Mouse (Mus musculus) monocyte, adult 5-6 weeks (primary cell): ENCODE measurements around the gene Neurog3. TPM values are rescaled to one million over a fixed set of nuclear protein-coding genes. Genes with fewer than 3 reads are reported as not detected.

Experiments
- ATAC-seq: fragments of 153-309, 156-312 bp; replicated peaks from 2 replicates; pipeline ENCODE4 v1.8.0; 2017; ENCODE audit warnings: mild to moderate bottlenecking; ENCODE audit not compliant: low TSS enrichment, insufficient number of reproducible peaks, severe bottlenecking, poor library complexity, low FRiP score
- total RNA-seq: library from RNA; stranded (forward); fragments of 200-1000, 200-491, 200-594 nt; gene quantifications from 3 replicates; pipeline ENCODE4 v1.2.3, GENCODE M21; 2017

The Neurog3 gene
- total RNA-seq, result not detected in 3 replicates

- ATAC-seq, result no peak
These were observed at the start of gene Neurog3 for GRCm38 (mm10) chr10:62132691-62133281. Gene Neurog3, plus strand, starts transcription at chr10:62133090.

- no peak for ATAC-seq
These were observed 46.8 kb upstream of the Neurog3 start for GRCm38 (mm10) chr10:62086044-62086443.

GRCm38 (mm10) chr10:62086826-62087225 is 46.1 kb upstream of the Neurog3 start:
- ATAC-seq, result no peak

GRCm38 (mm10) chr10:62088411-62088810 is 44.5 kb upstream of the Neurog3 start:
- ATAC-seq, result no peak

GRCm38 (mm10) chr10:62089071-62089470 is 43.8 kb upstream of the Neurog3 start:
- ATAC-seq, result no peak

- no peak for ATAC-seq
These were observed 43.4 kb upstream of the Neurog3 start for GRCm38 (mm10) chr10:62089486-62089885.

GRCm38 (mm10) chr10:62093903-62094302 is 39.0 kb upstream of the Neurog3 start:
- no peak for ATAC-seq

GRCm38 (mm10) chr10:62094401-62094800 is 38.5 kb upstream of the Neurog3 start:
- ATAC-seq, result no peak

- no peak for ATAC-seq
These were observed 33.0 kb upstream of the Neurog3 start for GRCm38 (mm10) chr10:62099749-62100403.

GRCm38 (mm10) chr10:62101504-62102439 is 31.1 kb upstream of the Neurog3 start:
- no peak for ATAC-seq

GRCm38 (mm10) chr10:62104835-62105576 is 27.9 kb upstream of the Neurog3 start:
- ATAC-seq, result no peak

- no peak for ATAC-seq
These were observed 25.8 kb upstream of the Neurog3 start for GRCm38 (mm10) chr10:62107048-62107447.

GRCm38 (mm10) chr10:62110504-62111206 is 22.2 kb upstream of the Neurog3 start:
- no peak for ATAC-seq

- no peak for ATAC-seq
These were observed 21.7 kb upstream of the Neurog3 start for GRCm38 (mm10) chr10:62111207-62111576.

GRCm38 (mm10) chr10:62113865-62114647 is 18.8 kb upstream of the Neurog3 start:
- no peak for ATAC-seq

GRCm38 (mm10) chr10:62127137-62127536 is 5.8 kb upstream of the Neurog3 start:
- no peak for ATAC-seq

- no peak for ATAC-seq
These were observed 5.1 kb upstream of the Neurog3 start for GRCm38 (mm10) chr10:62127711-62128231.
